Mouse (Mus musculus) cerebellum, adult 2 months (tissue): ENCODE data around the gene Rapgef5.

Experiments used
- CTCF ChIP-seq: fragments of 200-500 bp; IDR thresholded peaks from 2 replicates; pipeline ENCODE4 v1.5.1; 2011; ENCODE audit warnings: low read depth, mild to moderate bottlenecking, control low read depth, low read length, moderate library complexity, borderline replicate concordance; ENCODE audit not compliant: insufficient read depth
- POLR2A ChIP-seq: fragments of 200-500 bp; IDR thresholded peaks from 2 replicates; pipeline ENCODE4 v1.6.1; 2011; ENCODE audit warnings: low read length, control low read depth, borderline replicate concordance; ENCODE audit not compliant: insufficient read depth

GRCm38 (mm10) chr12:117769113-117769512 is 252.8 kb downstream of the Rapgef5 start:
- TF ChIP-seq POLR2A (no peak), CTCF (peak; percentile 77)
